Mouse (Mus musculus) liver, embryonic 14 days (tissue): Measurements from ENCODE around the gene Tceal7. TPM values are rescaled to one million over a fixed set of nuclear protein-coding genes. Genes with fewer than 3 reads are reported as not detected.

Source experiments
- polyA plus RNA-seq: library from polyadenylated mRNA; depleted of rRNA; stranded (reverse); fragments of >200 nt; gene quantifications from 2 replicates; pipeline ENCODE4 v1.2.3, GENCODE M21; 2012; rRNA removed

Tceal7 gene
- polyA plus RNA-seq = 0.20 and 3.1 TPM in 2 replicates

DNA sequence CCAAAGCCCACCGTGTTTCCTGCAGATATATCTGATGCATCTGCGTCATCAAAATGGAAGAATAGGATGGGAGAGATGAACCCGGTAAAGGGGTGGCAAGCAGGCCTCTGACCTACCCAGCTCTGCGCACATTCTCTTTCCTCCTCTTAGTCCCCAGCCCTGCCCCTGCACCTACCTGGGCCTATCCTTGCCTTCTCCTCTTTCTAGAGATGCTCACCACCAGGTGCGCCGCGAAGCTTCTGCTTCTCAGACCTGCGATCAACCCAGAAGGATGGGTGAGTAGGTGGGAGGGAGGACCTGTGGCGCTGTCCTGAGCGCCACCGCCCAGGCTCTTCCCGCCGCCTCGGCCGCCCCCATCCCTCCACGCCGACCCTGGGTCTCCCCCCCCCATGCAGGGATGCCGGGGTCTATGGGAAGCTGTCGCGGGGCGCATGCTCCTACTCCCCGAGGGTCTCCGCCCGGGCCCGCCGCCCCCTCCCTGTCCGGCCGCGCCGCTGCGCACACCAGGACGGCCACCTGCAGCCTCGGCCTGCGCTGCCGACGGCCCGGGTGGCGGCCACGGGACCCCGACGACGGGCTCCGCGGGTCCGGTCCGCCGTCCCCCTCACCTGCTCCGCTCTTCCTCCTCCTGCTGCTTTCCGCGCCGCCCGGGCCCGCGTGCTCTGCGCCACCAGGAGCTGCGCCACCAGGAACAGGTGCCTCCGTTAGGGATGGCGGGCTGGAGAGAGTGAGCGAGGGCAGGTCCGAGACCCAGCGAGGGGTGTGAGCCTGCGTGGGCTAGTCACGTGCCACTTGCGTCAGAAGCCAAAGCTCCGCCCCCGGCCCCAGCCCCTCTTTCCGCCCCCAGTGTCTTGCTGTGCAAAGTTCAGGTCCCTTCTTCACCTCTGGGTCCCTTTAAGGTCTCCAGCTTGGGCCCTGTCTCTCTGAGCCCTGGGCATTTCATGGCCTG, at the start of gene Tceal7, which contains the start of gene Bex1:
Tceal7 (plus strand) TSS at position 51 of the 949 bp plus-strand sequence.
Bex1 (minus strand) TSS at position 785 of the 949 bp plus-strand sequence.

DNA sequence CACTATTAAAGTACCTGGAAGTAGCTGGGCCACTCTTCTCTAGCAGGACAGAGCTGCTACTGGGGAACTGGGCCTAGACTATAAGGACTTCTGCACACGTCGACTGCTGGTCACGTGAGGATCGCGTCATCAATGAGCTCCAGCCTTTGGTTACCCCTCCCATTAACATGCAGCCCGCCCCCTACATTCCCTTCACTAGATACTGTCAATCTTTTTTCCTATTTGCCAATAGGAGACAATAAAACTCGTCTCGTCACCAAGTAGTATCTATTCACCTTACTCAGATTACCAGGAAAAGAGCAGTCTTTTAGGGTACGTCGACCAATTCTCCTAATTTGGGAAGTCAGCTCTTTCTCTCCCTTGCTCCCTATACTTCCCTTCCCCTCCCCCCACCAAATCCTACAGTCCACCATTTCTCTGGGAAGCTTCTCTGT, 42.4 kb upstream of the Tceal7 start, which contains the start of gene Tceal8:
Tceal8 (minus strand) TSS at position 225 of the 434 bp plus-strand sequence.

DNA sequence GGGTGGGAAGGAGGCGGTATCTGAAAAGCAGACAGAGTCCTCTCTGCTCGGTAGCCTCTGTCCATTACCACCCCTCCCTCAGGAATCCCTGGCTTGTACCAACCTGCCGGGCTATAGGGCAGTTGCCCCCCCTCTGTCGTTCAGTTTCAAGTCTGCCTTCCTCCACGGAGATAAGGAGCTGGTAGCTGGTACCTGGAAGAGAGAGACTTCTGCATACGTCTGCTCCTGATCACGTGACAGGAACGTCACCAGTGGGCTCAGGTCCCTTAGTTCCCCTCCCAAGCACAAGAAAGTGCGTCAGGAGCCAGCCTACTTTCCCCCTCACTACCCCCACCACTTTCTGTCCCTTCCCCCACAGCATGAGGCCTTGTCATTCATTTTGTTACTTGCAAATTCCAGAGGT, 10.9 kb upstream of the Tceal7 start, which contains the start of gene Tceal5:
Tceal5 (minus strand) TSS at position 213 of the 403 bp plus-strand sequence.

DNA sequence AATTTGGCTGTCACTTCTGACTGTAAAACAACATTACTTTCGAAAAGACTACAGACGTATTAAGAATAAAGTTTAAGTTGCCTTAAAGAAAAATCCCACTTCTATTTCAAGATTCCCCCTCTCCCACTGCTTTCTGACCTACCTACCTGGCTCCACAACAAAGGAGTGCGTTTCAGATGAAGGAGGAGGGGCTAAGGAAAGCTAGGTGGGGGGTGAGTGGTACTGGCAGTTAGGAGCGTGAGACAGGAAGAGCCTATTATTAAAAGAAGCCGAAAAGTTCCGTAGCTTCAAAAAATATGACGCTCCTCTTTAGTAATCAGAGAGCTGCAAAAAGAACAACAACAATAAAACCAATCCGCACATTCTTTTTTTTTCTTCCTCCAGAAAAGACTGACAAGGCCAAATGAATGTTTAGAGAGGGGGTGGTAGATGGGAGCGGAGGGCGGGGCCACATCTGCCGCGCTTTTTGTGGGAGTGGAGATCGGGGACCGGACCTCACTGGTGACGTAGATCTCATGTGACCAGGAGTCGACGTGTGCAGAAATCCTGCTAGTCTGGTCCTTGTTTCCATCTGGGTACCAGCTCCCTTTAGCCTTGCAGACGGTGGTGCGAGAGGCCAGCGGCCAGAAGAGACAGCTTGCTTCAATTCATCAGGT, 30.1 kb downstream of the Tceal7 start, which contains the start of gene Tceal9:
Tceal9 (plus strand) TSS at position 506 of the 656 bp plus-strand sequence.

DNA sequence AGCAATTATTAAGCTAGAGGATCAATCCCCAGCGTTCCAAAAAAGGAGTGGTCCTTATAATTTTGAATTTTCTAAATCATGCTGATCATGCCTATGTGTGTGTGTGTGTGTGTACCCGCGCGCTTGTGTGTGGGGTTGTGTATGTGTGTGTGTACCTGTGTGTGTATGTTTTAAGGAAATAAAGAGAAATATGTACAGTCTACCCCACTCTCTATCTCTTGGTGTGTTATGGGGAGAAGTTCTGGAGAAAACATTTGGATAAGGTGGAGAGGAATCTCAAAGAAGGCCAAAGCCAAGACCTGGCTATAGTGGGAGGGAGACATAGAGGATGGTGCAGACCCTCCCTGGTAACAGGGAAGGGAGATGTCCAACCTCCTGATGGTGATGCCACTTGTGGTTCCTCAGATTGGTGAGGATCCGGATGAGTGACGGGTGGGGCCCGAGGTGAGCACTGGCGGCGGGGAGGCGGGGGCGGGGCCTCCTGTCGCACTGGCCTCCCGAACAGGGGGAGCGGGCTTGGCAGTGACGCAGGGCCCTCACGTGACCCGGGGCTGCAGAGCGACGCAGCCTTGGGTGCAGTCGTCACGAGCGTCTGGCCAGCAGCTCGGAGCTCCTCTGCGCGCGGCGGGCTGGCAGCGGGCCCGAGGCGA, 55.3 kb downstream of the Tceal7 start, which contains the start of gene Bex3:
Bex3 (plus strand) TSS at position 511 of the 650 bp plus-strand sequence.

Other genes with a start within 250 kb of the Tceal7 start
- 8.3 and 9.7 TPM in 2 replicates for gene Arxes2, start 221.0 kb upstream of the Tceal7 start, polyA plus RNA-seq
- gene Arxes1, start 181.4 kb upstream of the Tceal7 start, polyA plus RNA-seq = 2.6 and 3.1 TPM in 2 replicates
- gene Bex2, start 146.5 kb upstream of the Tceal7 start, polyA plus RNA-seq = 102 and 103 TPM in 2 replicates
- gene Nxf3, start 129.5 kb upstream of the Tceal7 start, polyA plus RNA-seq = 0.46 and 0.54 TPM in 2 replicates
- 156 and 169 TPM in 2 replicates for gene Bex4, start 75.8 kb upstream of the Tceal7 start, polyA plus RNA-seq
- 106 and 123 TPM in 2 replicates for gene Tceal8, start 42.4 kb upstream of the Tceal7 start, polyA plus RNA-seq
- gene Tceal5, start 10.9 kb upstream of the Tceal7 start, polyA plus RNA-seq = 16.5 and 19.9 TPM in 2 replicates
- gene Bex1, start 734 bp downstream of the Tceal7 start, polyA plus RNA-seq = 184 and 188 TPM in 2 replicates
- gene Tceal9, start 30.3 kb downstream of the Tceal7 start, polyA plus RNA-seq = 145 and 156 TPM in 2 replicates
- gene Bex3, start 55.5 kb downstream of the Tceal7 start, polyA plus RNA-seq = 235 and 241 TPM in 2 replicates